Mouse (Mus musculus): Measurements from ENCODE around the gene 1700025G04Rik.

DNA sequence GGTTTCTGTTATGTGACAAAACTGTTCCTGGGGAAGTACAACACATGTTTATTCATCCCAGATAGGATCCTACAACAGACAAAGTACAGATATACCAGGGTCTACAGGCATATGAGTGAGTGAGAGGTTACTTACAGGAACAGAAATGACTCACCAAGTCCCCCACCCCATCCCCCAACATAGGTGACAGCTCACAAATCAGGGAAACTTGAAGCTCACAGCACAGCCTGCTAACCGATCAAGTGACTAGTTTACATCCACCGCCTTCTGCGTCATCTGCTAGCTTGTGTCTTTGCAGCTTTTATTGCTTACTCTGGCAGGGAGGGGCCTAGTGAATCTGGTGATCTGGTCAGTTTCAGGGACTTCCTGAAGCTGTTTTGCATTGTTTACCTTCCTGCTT lies 47.5 kb downstream of the 1700025G04Rik start:
- TF ChIP-seq EP300 (IDR thresholded peaks at IDR 0.05; ENCODE audit: low read depth) (no peak), CTCF (IDR thresholded peaks at IDR 0.05; ENCODE audit: low read depth) (no peak)

All from heart, postnatal 0 days (tissue).